Mouse (Mus musculus): ENCODE data around the gene Hoxd8. TPM values are rescaled to one million over a fixed set of nuclear protein-coding genes. Genes with fewer than 3 reads are reported as not detected.

The Hoxd8 gene
- total and polyA plus RNA-seq, 2 experiments from 2014 or later, result 0.37 TPM; not detected in 1

- no peak for ATAC-seq
Measured at GRCm38 (mm10) chr2:74725171-74725570, 20.8 kb downstream of the Hoxd8 start.

DNA sequence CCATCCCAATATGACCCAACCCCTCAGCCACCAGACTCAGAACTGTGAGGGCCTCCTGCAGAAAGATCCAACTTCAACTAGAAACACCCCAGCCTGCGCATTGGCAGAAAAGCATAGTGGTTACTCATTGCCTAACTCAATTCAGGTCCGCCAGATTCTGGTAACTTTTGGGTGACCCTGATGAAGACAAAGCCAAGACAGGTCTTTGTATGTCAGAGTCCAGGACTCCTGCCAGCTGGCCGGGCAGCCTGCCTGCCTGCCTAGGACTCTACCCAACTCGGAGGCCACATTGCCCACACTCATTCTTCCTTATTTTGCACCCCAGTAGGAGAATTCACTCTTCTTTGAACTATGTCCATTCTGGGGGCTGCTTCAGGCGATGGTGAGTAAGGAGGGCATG lies 22.1 kb downstream of the Hoxd8 start, which contains the start of gene Gm28230:
Gm28230 (plus strand) TSS at position 178 of the 400 bp plus-strand sequence.
- ATAC-seq (peak; percentile 46; the same call in 1 of the 2 replicates), DNase-seq (ENCODE audit: low spot score) (no peak)
- Histone ChIP-seq H3K27ac (peak within 1 kb of the TSS; percentile 56), H3K9me3 (ENCODE audit: low read length) (no peaks in the 10 kb centered on the region), H3K4me1 (ENCODE audit: insufficient read depth, low read length) (no peaks in the 10 kb centered on the region), H3K27me3 (ENCODE audit: insufficient read depth, low read length) (peaks cover 89% of the 10 kb centered on the region), H3K9ac (replicated peaks; ENCODE audit: low read length) (peak within 1 kb of the TSS; percentile 35), H3K4me3 (ENCODE audit: low read length) (peak within 1 kb of the TSS; percentile 41), H3K36me3 (ENCODE audit: insufficient read depth, low read length) (no peaks in the 10 kb centered on the region), H3K4me2 (ENCODE audit: low read depth, low read length) (peak within 1 kb of the TSS; percentile 50)
- WGBS, result 7% methylated on average over 5 of the region's 5 CpGs
- TF ChIP-seq CTCF (IDR thresholded peaks at IDR 0.05; ENCODE audit: low read depth), result no peak

More at GRCm38 (mm10) chr2:74725171-74725570, 20.8 kb downstream of the Hoxd8 start:
- H3K27ac ChIP-seq, result no peak overlapping the region
- no peak overlapping the region for H3K4me3 ChIP-seq (ENCODE audit: low read length)
- DNase-seq (ENCODE audit: low spot score), result no peak
- H3K9ac ChIP-seq (replicated peaks; ENCODE audit: low read length), result no peak overlapping the region
- H3K9me3 ChIP-seq (ENCODE audit: low read length), result no peaks in the 10 kb centered on the region
- H3K4me2 ChIP-seq (ENCODE audit: low read depth, low read length), result no peak overlapping the region
- no peaks in the 10 kb centered on the region for H3K4me1 ChIP-seq (ENCODE audit: insufficient read depth, low read length)
- no peak for TF ChIP-seq CTCF (IDR thresholded peaks at IDR 0.05; ENCODE audit: low read depth)
- H3K36me3 ChIP-seq (ENCODE audit: insufficient read depth, low read length), result no peaks in the 10 kb centered on the region
- peaks cover 89% of the 10 kb centered on the region for H3K27me3 ChIP-seq (ENCODE audit: insufficient read depth, low read length)
- WGBS, result 8% methylated on average over 17 of the region's 17 CpGs

DNA sequence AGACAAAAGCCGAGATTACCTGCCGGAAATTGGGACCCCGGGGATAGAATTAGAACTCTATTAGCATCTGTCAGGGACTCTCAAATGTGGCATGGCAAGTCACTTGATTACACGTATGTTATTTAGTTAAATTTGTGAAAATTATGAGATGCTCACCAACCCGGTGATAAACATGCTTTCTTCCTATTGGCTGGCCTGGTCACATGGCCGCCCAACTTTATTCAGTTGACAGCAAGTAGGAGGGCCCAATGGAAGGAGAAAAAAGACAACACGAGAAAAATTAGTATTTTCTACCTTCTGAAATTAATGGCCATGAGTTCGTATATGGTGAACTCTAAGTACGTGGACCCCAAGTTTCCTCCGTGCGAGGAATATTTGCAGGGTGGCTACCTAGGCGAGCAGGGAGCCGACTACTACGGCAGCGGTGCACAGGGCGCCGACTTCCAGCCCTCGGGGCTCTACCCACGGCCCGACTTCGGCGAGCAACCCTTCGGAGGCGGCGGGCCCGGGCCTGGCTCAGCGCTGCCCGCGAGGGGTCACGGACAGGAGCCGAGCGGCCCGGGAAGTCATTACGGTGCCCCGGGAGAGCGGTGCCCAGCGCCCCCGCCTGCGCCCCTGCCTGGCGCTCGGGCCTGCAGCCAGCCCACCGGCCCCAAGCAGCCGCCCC lies 22.7 kb downstream of the Hoxd8 start:
- 1% methylated on average over 43 of the region's 43 CpGs for WGBS
- H3K27ac ChIP-seq, result peak overlapping the region; percentile 56
- ATAC-seq (0 out of 2 replicates have a peak, but pooled peaks have one; percentile 50), DNase-seq (ENCODE audit: low spot score) (no peak)
- H3K9me3 ChIP-seq (ENCODE audit: low read length), result no peaks in the 10 kb centered on the region
- peak overlapping the region; percentile 41 for H3K4me3 ChIP-seq (ENCODE audit: low read length)
- H3K27me3 ChIP-seq (ENCODE audit: insufficient read depth, low read length), result peaks cover 89% of the 10 kb centered on the region
- H3K9ac ChIP-seq (replicated peaks; ENCODE audit: low read length), result peak overlapping the region; percentile 35
- H3K4me2 ChIP-seq (ENCODE audit: low read depth, low read length), result peak overlapping the region; percentile 50
- no peaks in the 10 kb centered on the region for H3K36me3 ChIP-seq (ENCODE audit: insufficient read depth, low read length)
- TF ChIP-seq CTCF (IDR thresholded peaks at IDR 0.05; ENCODE audit: low read depth), result no peak
- no peaks in the 10 kb centered on the region for H3K4me1 ChIP-seq (ENCODE audit: insufficient read depth, low read length)

DNA sequence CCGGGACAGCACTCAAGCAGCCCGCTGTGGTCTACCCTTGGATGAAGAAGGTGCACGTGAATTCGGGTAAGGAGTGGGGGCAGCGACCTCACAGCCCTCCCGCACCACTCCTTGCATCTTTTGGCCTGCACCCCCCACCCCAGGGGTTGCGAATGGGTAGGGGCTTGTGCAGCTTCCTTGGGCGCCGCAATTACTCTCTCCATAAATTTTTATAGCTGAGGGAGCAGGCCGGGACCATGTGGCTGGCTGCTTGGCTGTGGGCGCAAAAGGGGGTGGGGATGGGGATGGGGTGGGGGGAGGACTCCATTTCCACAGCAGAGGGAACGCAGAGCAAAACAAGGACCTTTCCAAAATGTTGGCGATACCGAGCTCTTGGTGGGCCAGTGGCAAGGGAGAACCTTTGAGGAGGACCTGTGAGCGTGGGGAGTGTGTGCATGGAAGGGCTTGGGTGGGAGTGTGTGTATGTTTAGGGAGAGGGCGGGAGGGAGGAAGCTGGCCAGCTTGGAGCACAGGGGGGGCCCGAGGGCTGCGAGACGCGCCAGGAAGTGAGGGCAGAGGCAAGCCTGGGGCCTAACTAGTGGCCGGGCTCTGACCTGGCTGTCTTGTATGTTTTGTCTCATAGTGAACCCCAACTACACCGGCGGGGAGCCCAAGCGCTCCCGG lies 23.4 kb downstream of the Hoxd8 start:
- Histone ChIP-seq H3K4me2 (ENCODE audit: low read depth, low read length) (peak overlapping the region; percentile 50), H3K36me3 (ENCODE audit: insufficient read depth, low read length) (no peaks in the 10 kb centered on the region), H3K4me3 (ENCODE audit: low read length) (peak overlapping the region; percentile 41), H3K9ac (replicated peaks; ENCODE audit: low read length) (peak overlapping the region; percentile 35; the same call in 1 of the 2 replicates), H3K9me3 (ENCODE audit: low read length) (no peaks in the 10 kb centered on the region), H3K27ac (peak overlapping the region; percentile 56), H3K4me1 (ENCODE audit: insufficient read depth, low read length) (no peaks in the 10 kb centered on the region), H3K27me3 (ENCODE audit: insufficient read depth, low read length) (peaks cover 85% of the 10 kb centered on the region)
- 3% methylated on average over 25 of the region's 25 CpGs for WGBS
- DNase-seq (ENCODE audit: low spot score) (no peak), ATAC-seq (peak; percentile 30; the same call in 1 of the 2 replicates)
- TF ChIP-seq CTCF (IDR thresholded peaks at IDR 0.05; ENCODE audit: low read depth), result no peak

DNA sequence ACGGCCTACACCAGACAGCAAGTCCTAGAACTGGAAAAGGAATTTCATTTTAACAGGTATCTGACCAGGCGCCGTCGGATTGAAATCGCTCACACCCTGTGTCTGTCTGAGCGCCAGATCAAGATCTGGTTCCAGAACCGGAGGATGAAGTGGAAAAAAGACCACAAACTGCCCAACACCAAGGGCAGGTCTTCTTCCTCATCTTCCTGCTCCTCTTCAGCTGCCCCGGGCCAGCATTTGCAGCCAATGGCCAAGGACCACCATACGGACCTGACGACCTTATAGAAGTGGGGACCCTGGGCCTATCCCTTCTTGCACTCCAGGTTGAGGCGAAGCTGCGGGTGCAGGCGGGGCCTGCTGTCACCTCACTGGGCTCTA lies 23.9 kb downstream of the Hoxd8 start:
- TF ChIP-seq CTCF (IDR thresholded peaks at IDR 0.05; ENCODE audit: low read depth), result no peak
- no peak for ATAC-seq
- H3K9me3 ChIP-seq (ENCODE audit: low read length), result no peaks in the 10 kb centered on the region
- peak overlapping the region; percentile 41 for H3K4me3 ChIP-seq (ENCODE audit: low read length)
- peaks cover 80% of the 10 kb centered on the region for H3K27me3 ChIP-seq (ENCODE audit: insufficient read depth, low read length)
- H3K27ac ChIP-seq, result peak overlapping the region; percentile 56; the same call in 1 of the 2 replicates
- H3K4me1 ChIP-seq (ENCODE audit: insufficient read depth, low read length), result no peaks in the 10 kb centered on the region
- 11% methylated on average over 13 of the region's 13 CpGs for WGBS
- peak overlapping the region; percentile 35; the same call in 1 of the 2 replicates for H3K9ac ChIP-seq (replicated peaks; ENCODE audit: low read length)
- peak overlapping the region; percentile 50 for H3K4me2 ChIP-seq (ENCODE audit: low read depth, low read length)
- no peaks in the 10 kb centered on the region for H3K36me3 ChIP-seq (ENCODE audit: insufficient read depth, low read length)
- DNase-seq (ENCODE audit: low spot score), result no peak

DNA sequence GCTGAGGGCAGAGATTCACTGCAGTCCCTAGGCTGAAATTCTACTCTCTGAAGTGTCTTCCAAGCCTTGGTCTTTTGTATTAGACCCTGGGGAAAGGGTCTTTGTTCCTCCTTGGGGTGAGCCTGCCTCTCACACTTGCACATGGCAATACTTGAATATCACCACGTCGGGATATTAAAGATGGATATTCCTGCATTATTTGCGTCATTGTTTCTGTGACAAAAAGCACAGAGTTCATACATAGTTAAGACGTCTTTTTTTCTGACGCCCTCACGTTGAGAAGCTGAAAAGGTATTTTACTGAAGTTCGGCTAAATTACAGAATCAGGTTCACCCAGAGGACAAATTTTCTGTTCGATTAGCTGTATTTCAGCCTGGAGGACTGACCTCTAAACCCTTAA lies 25.9 kb downstream of the Hoxd8 start:
- WGBS, result 9% methylated on average over 8 of the region's 8 CpGs
- Histone ChIP-seq H3K4me2 (ENCODE audit: low read depth, low read length) (peak overlapping the region; percentile 35), H3K36me3 (ENCODE audit: insufficient read depth, low read length) (no peaks in the 10 kb centered on the region), H3K9me3 (ENCODE audit: low read length) (no peaks in the 10 kb centered on the region), H3K27ac (no peak overlapping the region), H3K27me3 (ENCODE audit: insufficient read depth, low read length) (peaks cover 69% of the 10 kb centered on the region), H3K9ac (replicated peaks; ENCODE audit: low read length) (no peak overlapping the region), H3K4me3 (ENCODE audit: low read length) (no peak overlapping the region), H3K4me1 (ENCODE audit: insufficient read depth, low read length) (no peaks in the 10 kb centered on the region)
- no peak for DNase-seq (ENCODE audit: low spot score)
- TF ChIP-seq CTCF (IDR thresholded peaks at IDR 0.05; ENCODE audit: low read depth), result no peak
- no peak for ATAC-seq

Data from hindbrain, postnatal 0 days (tissue).